Mouse (Mus musculus) kidney, adult 2 months (tissue): ENCODE data around the gene Acrbp.

Experiments
- CTCF ChIP-seq: fragments of 200-500 bp; conservative IDR thresholded peaks from 2 replicates; pipeline ENCODE4 v1.5.1; 2011; ENCODE audit warnings: low read depth, mild to moderate bottlenecking, control low read depth, low read length, moderate library complexity, mixed read lengths; ENCODE audit not compliant: insufficient read depth, insufficient read length
- POLR2A ChIP-seq: fragments of 200-500 bp; IDR thresholded peaks from one replicate; pipeline ENCODE4 v1.6.1; 2011; ENCODE audit warnings: low read depth, low read length, control low read depth

DNA sequence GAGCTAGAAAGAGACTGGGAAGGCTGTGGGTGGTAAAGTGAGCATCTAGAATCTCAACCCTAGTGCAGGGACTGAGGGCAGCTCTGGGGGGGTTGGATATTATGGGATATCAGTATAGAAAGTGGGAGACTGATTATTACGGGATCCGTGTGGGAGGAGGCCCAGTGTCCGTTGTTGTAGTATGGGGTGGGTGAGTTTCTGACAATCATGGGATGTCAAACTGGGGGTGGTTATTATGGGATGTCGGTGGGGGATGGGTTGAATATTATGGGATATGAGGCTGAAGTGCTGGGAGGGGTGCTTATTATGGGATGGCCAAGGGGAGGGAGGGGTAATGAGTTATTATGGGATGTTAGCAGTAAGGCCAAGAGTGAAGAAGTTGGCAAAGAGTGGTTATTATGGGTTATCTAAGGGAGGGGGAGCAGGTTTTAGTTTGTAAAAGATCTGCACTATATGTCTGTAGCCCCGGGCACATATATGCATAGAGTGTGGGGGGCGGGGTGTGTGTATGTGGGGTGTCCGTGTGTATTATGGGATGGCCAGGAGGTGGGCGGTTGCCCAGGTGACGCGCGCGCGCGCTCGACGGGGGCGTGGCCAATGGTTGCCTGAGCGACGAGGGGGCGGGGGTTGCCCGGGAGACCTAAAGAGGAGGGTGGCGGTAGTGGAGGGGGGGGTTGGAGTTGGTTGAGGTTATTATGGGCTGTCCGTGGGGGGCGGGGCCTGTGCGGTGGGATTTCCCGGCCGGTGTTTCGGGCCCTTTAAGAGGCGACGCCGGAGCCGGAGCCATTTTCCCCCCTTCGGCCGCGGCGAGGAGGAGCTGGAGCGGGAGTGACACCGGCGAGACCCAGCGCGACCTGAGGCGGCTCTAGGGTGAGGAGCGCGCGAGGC lies 46.1 kb downstream of the Acrbp start, which contains the start of gene Chd4:
- TF ChIP-seq CTCF = no peak
- TF ChIP-seq POLR2A = peak; percentile 69
